ENCODE assay signal across 21 mouse cellular contexts in the genomic region with DNA sequence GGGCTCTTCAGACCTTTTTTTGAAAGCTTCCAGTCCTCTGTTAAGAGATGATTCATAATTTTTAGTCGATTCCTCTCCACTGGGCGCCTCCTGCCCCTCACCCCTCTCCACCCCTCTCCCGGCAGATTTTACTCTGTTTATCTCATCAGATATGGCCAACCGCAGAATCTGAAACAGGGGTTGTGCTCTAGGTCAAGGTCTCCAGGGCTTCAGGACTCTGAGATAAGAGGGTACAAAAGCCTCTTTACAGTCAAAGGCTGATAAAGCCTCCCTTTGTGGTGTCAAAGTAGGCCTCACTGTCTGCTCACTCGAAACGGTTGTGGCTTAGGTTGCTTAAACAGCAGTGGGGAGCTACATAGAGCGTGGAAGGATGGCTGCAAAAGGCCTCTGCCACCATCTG. TPM values are rescaled to one million over a fixed set of nuclear protein-coding genes. Genes with fewer than 3 reads are reported as not detected.
DNase-seq lines count a peak whose midpoint lies in the region; ATAC-seq and TF ChIP-seq lines count a peak whose summit lies in the region.
"Had no signal": no experiment of that assay in that cellular context is flagged by ENCODE, and none has a peak within 500 bp of the region (broad histone marks: within the 10 kb centered on the region; RNA-seq: fewer than 3 reads in every experiment).

No protein-coding gene starts in this region.

- no peak overlapping the region for H3K4me3 ChIP-seq in stomach, embryonic 14.5 days (ENCODE audit: low read depth, low read length)
- H3K4me3 ChIP-seq in stomach, postnatal 0 days (ENCODE audit: low read depth, low read length), result no peak overlapping the region
- H3K4me3 ChIP-seq in intestine, embryonic 15.5 days (replicated peaks), result no peak overlapping the region
- H3K4me3 ChIP-seq in liver, embryonic 14.5 days (ENCODE audit: insufficient read depth in 1 of 2, low read depth in 2 of 2, low read length in 2 of 2), result no peak overlapping the region
- H3K4me3 ChIP-seq in stomach, embryonic 15.5 days (replicated peaks), result no peak overlapping the region
- H3K4me3 ChIP-seq: embryonic facial prominence, embryonic 13.5 days; hindbrain, embryonic 13.5 days; limb, embryonic 12.5 days; lung, embryonic 15.5 days had no signal

- DNase-seq in stomach, postnatal 0 days (ENCODE audit: low spot score), result no peak
- DNase-seq in liver, embryonic 14.5 days (ENCODE audit: low read depth in 3 of 3, low spot score in 3 of 3), result no peak
- no peak for DNase-seq in frontal cortex, postnatal 36 days (ENCODE audit: low spot score in 2 of 2)
- no peak for DNase-seq in cerebellum, postnatal 14 days
- DNase-seq in kidney, postnatal 10 days, result no peak
- DNase-seq: cerebellum, adult 18-20 months; forebrain, postnatal 0 days; heart, adult 18-20 months; kidney, adult 11 months; kidney, postnatal 25 days; right cerebral cortex, adult 18-20 months; spleen, adult 18-20 months had no signal

- H3K9me3 ChIP-seq in stomach, embryonic 14.5 days (ENCODE audit: control insufficient read depth, low read depth, low read length), result no peaks in the 10 kb centered on the region
- no peaks in the 10 kb centered on the region for H3K9me3 ChIP-seq in stomach, postnatal 0 days (ENCODE audit: control insufficient read depth, low read length)
- H3K9me3 ChIP-seq in intestine, embryonic 15.5 days, result no peaks in the 10 kb centered on the region
- H3K9me3 ChIP-seq in liver, embryonic 14.5 days (ENCODE audit: control insufficient read depth, low read length), result no peaks in the 10 kb centered on the region
- H3K9me3 ChIP-seq in stomach, embryonic 15.5 days, result no peaks in the 10 kb centered on the region
- H3K9me3 ChIP-seq: embryonic facial prominence, embryonic 13.5 days; hindbrain, embryonic 13.5 days; limb, embryonic 12.5 days; lung, embryonic 15.5 days had no signal

- H3K9ac ChIP-seq in stomach, embryonic 14.5 days (replicated peaks; ENCODE audit: low read depth, low read length), result no peak overlapping the region
- no peak overlapping the region for H3K9ac ChIP-seq in stomach, postnatal 0 days (ENCODE audit: low read length)
- H3K9ac ChIP-seq in intestine, embryonic 15.5 days, result no peak overlapping the region; the same call in 1 of the 2 replicates
- H3K9ac ChIP-seq in liver, embryonic 14.5 days (replicated peaks), result no peak overlapping the region
- H3K9ac ChIP-seq in stomach, embryonic 15.5 days, result no peak overlapping the region
- H3K9ac ChIP-seq: embryonic facial prominence, embryonic 13.5 days; forebrain, postnatal 0 days; hindbrain, embryonic 13.5 days; limb, embryonic 12.5 days; lung, embryonic 15.5 days had no signal

- H3K36me3 ChIP-seq in stomach, embryonic 14.5 days (ENCODE audit: control insufficient read depth, insufficient read depth, low read length), result no peaks in the 10 kb centered on the region
- no peaks in the 10 kb centered on the region for H3K36me3 ChIP-seq in stomach, postnatal 0 days (ENCODE audit: control insufficient read depth, insufficient read depth, low read length)
- no peaks in the 10 kb centered on the region for H3K36me3 ChIP-seq in intestine, embryonic 15.5 days
- no peaks in the 10 kb centered on the region for H3K36me3 ChIP-seq in liver, embryonic 14.5 days (replicated peaks; ENCODE audit: control insufficient read depth, insufficient read depth, low read depth)
- no peaks in the 10 kb centered on the region for H3K36me3 ChIP-seq in stomach, embryonic 15.5 days
- H3K36me3 ChIP-seq: embryonic facial prominence, embryonic 13.5 days had no signal

- no peak; the same call in 1 of the 2 replicates for ATAC-seq in stomach, embryonic 14.5 days (ENCODE audit: insufficient number of reproducible peaks, insufficient read depth, low FRiP score, low read depth)
- ATAC-seq in stomach, postnatal 0 days (ENCODE audit: low FRiP score, low TSS enrichment), result no peak
- peak; percentile 78 for ATAC-seq in intestine, embryonic 15.5 days
- peak; percentile 54; the same call in 1 of the 2 replicates for ATAC-seq in liver, embryonic 14.5 days (ENCODE audit: insufficient read depth)
- peak; percentile 37; the same call in 1 of the 2 replicates for ATAC-seq in stomach, embryonic 15.5 days (ENCODE audit: insufficient read depth, low FRiP score, low read depth)
- ATAC-seq: CD4-positive, CD25-positive, alpha-beta regulatory T cell, adult 4 months; forebrain, postnatal 0 days; midbrain, embryonic 16.5 days had no signal

- H3K27me3 ChIP-seq in stomach, embryonic 14.5 days (ENCODE audit: control insufficient read depth, insufficient read depth, low read length), result no peaks in the 10 kb centered on the region
- no peaks in the 10 kb centered on the region for H3K27me3 ChIP-seq in stomach, postnatal 0 days (ENCODE audit: control insufficient read depth, insufficient read depth, low read length)
- no peaks in the 10 kb centered on the region for H3K27me3 ChIP-seq in intestine, embryonic 15.5 days (replicated peaks)
- H3K27me3 ChIP-seq in liver, embryonic 14.5 days (ENCODE audit: control insufficient read depth, insufficient read depth, low read length), result no peaks in the 10 kb centered on the region
- no peaks in the 10 kb centered on the region for H3K27me3 ChIP-seq in stomach, embryonic 15.5 days (replicated peaks)
- H3K27me3 ChIP-seq: embryonic facial prominence, embryonic 13.5 days; hindbrain, embryonic 13.5 days; limb, embryonic 12.5 days; lung, embryonic 15.5 days had no signal

- WGBS in stomach, embryonic 14.5 days, result 53% methylated on average over 7 of the region's 7 CpGs
- 39% methylated on average over 7 of the region's 7 CpGs for WGBS in stomach, postnatal 0 days
- WGBS in intestine, embryonic 15.5 days, result 47% methylated on average over 7 of the region's 7 CpGs
- WGBS in liver, embryonic 14.5 days (ENCODE audit: insufficient replicate concordance), result 9% methylated on average over 7 of the region's 7 CpGs
- 45% methylated on average over 7 of the region's 7 CpGs for WGBS in stomach, embryonic 15.5 days

- no peak overlapping the region for H3K4me2 ChIP-seq in stomach, embryonic 14.5 days (replicated peaks; ENCODE audit: low read depth, low read length)
- no peak overlapping the region for H3K4me2 ChIP-seq in stomach, postnatal 0 days (replicated peaks; ENCODE audit: low read depth)
- H3K4me2 ChIP-seq in intestine, embryonic 15.5 days (replicated peaks), result no peak overlapping the region
- no peak overlapping the region for H3K4me2 ChIP-seq in liver, embryonic 14.5 days (ENCODE audit: low read depth)
- no peak overlapping the region for H3K4me2 ChIP-seq in stomach, embryonic 15.5 days
- H3K4me2 ChIP-seq: embryonic facial prominence, embryonic 13.5 days; hindbrain, embryonic 13.5 days; limb, embryonic 12.5 days; lung, embryonic 15.5 days had no signal

- no peaks in the 10 kb centered on the region for H3K4me1 ChIP-seq in stomach, embryonic 14.5 days (ENCODE audit: control insufficient read depth, insufficient read depth, low read length)
- no peaks in the 10 kb centered on the region for H3K4me1 ChIP-seq in stomach, postnatal 0 days (replicated peaks; ENCODE audit: control insufficient read depth, insufficient read depth)
- H3K4me1 ChIP-seq in intestine, embryonic 15.5 days (replicated peaks), result no peaks in the 10 kb centered on the region
- H3K4me1 ChIP-seq in liver, embryonic 14.5 days (replicated peaks; ENCODE audit: control insufficient read depth in 2 of 2, insufficient read depth in 2 of 2, low read length in 1 of 2), result peaks cover 2 to 22% of the 10 kb centered on the region in 2 experiments
- no peaks in the 10 kb centered on the region for H3K4me1 ChIP-seq in stomach, embryonic 15.5 days
- H3K4me1 ChIP-seq: embryonic facial prominence, embryonic 13.5 days; hindbrain, embryonic 13.5 days; limb, embryonic 12.5 days had no signal

- no peak for TF ChIP-seq EP300 in stomach, postnatal 0 days (optimal IDR thresholded peaks at IDR 0.05)
- no peak for TF ChIP-seq EP300 in liver, embryonic 14.5 days (IDR thresholded peaks at IDR 0.05; ENCODE audit: low read depth)

- H3K27ac ChIP-seq in stomach, embryonic 14.5 days (ENCODE audit: low read length), result peak overlapping the region; percentile 27; the same call in 1 of the 2 replicates
- no peak overlapping the region for H3K27ac ChIP-seq in stomach, postnatal 0 days (replicated peaks)
- H3K27ac ChIP-seq in intestine, embryonic 15.5 days, result peak overlapping the region; percentile 66
- no peak overlapping the region for H3K27ac ChIP-seq in liver, embryonic 14.5 days
- H3K27ac ChIP-seq in stomach, embryonic 15.5 days, result no peak overlapping the region
- H3K27ac ChIP-seq: embryonic facial prominence, embryonic 13.5 days; hindbrain, embryonic 13.5 days; limb, embryonic 12.5 days; lung, embryonic 15.5 days had no signal

- TF ChIP-seq CTCF in stomach, postnatal 0 days (IDR thresholded peaks at IDR 0.05; ENCODE audit: low read depth), result no peak
- TF ChIP-seq CTCF in liver, embryonic 14.5 days (IDR thresholded peaks at IDR 0.05; ENCODE audit: low read depth), result no peak

RNA-seq across cellular contexts. Expression of gene Tmem86a, which starts 8.9 kb away (rescaled TPM):
- polyA plus RNA-seq in stomach, embryonic 14.5 days (2014; fragmentation: Nextera tagmentation; extraction: Ambion mirVana), result 24.3 and 25.6 TPM in 2 replicates
- 21.1 and 22.7 TPM in 2 replicates for polyA plus RNA-seq in stomach, postnatal 0 days (2015; fragmentation: Nextera tagmentation; extraction: Ambion mirVana)
- polyA plus RNA-seq in intestine, embryonic 15.5 days (2015; fragmentation: Nextera tagmentation; extraction: Ambion mirVana), result 48.8 and 50.4 TPM in 2 replicates
- polyA plus RNA-seq in liver, embryonic 14.5 days (2012; rRNA removed), result 12.6 and 14.8 TPM in 2 replicates
- 16.6 and 16.9 TPM in 2 replicates for polyA plus RNA-seq in liver, embryonic 14.5 days (2014; fragmentation: Nextera tagmentation; extraction: Ambion mirVana)
- 29.8 and 33.5 TPM in 2 replicates for polyA plus RNA-seq in stomach, embryonic 15.5 days (2015; fragmentation: Nextera tagmentation; extraction: Ambion mirVana)

RNA-seq across cellular contexts. Expression of gene Spty2d1, which starts 51.1 kb away (rescaled TPM):
- 18.0 and 19.2 TPM in 2 replicates for polyA plus RNA-seq in stomach, embryonic 14.5 days (2014; fragmentation: Nextera tagmentation; extraction: Ambion mirVana)
- polyA plus RNA-seq in stomach, postnatal 0 days (2015; fragmentation: Nextera tagmentation; extraction: Ambion mirVana), result 11.0 and 11.8 TPM in 2 replicates
- polyA plus RNA-seq in intestine, embryonic 15.5 days (2015; fragmentation: Nextera tagmentation; extraction: Ambion mirVana), result 16.5 and 17.2 TPM in 2 replicates
- 3.5 and 5.9 TPM in 2 replicates for polyA plus RNA-seq in liver, embryonic 14.5 days (2012; rRNA removed)
- polyA plus RNA-seq in liver, embryonic 14.5 days (2014; fragmentation: Nextera tagmentation; extraction: Ambion mirVana), result 10.1 and 10.4 TPM in 2 replicates
- 19.3 and 19.7 TPM in 2 replicates for polyA plus RNA-seq in stomach, embryonic 15.5 days (2015; fragmentation: Nextera tagmentation; extraction: Ambion mirVana)

Comparison
In these comparisons a context has a peak if more than half of its experiments do, and no peak if none do; other contexts are left out.
1. ATAC-seq: peak in intestine, embryonic 15.5 days (single experiment), liver, embryonic 14.5 days (single experiment) and stomach, embryonic 15.5 days (single experiment); none in stomach, embryonic 14.5 days (single experiment) and stomach, postnatal 0 days (single experiment).
2. H3K27ac ChIP-seq: peak in stomach, embryonic 14.5 days (single experiment) and intestine, embryonic 15.5 days (single experiment); none in stomach, postnatal 0 days (single experiment), liver, embryonic 14.5 days (single experiment) and stomach, embryonic 15.5 days (single experiment).